Mouse (Mus musculus): ENCODE measurements at regions not wholly inside any gene's neighbourhood (a gene's known extent, or its start where the extent isn't known, plus 50 kb on each side); places are given as distances from the start of the nearest gene placed in this dataset.

DNA sequence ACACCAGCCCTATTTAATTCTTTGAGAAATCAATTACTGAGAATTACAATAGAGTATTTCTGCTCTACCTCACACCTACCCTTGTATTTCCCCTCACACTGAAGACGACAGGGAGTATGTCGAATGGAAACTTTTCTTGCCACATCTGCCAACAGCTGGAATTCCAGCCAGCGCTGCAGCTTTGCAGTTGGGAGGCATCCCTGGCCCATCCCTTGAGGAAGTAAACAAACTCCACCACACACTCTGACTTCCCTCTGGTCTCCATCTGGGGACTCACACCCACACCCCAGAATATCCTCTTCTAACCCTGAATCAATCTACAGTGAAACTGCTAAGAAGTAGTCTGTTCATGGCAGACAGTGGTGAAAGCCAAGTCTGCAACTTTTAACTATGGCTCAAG, 630.9 kb downstream of the Gm826 start:
- 52% methylated on average over 3 of the region's 3 CpGs for WGBS
- Histone ChIP-seq H3K9me3 (replicated peaks) (0 out of 2 replicates have a peak, but pooled peaks cover 3% of the 10 kb centered on the region), H3K36me3 (no peaks in the 10 kb centered on the region), H3K4me3 (no peak overlapping the region), H3K4me2 (no peak overlapping the region), H3K4me1 (replicated peaks) (0 out of 2 replicates have a peak, but pooled peaks cover 4% of the 10 kb centered on the region), H3K27me3 (replicated peaks) (no peaks in the 10 kb centered on the region), H3K27ac (ENCODE audit: poor library complexity, severe bottlenecking) (no peak overlapping the region), H3K9ac (no peak overlapping the region)
- ATAC-seq (ENCODE audit: insufficient number of reproducible peaks, low FRiP score): no peak

DNA sequence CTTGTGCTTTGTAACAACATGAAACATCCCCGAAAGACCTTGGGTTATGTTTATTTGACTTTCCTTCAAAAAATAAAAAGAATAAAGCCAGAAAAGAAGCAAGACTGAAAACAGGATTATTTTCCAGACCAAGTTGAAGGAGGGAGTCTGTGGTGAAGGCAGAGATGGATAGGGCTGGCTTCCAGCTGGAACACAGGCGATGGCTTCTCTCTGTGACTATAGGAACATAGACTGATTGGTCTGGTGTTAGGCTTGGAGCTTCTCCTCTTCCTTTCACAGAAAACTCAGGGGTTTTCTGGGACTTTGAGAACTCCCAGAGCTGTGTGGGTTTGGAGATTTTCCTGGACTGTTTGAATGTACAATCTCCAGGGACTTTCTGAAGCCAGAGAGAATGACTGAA, 625.8 kb downstream of the Gm826 start:
- no peaks in the 10 kb centered on the region for H3K27me3 ChIP-seq (replicated peaks)
- no peak overlapping the region for H3K27ac ChIP-seq (ENCODE audit: poor library complexity, severe bottlenecking)
- WGBS: 70% methylated on average over 2 of the region's 2 CpGs
- 0 out of 2 replicates have a peak, but pooled peaks cover 4% of the 10 kb centered on the region for H3K4me1 ChIP-seq (replicated peaks)
- no peak for ATAC-seq (ENCODE audit: insufficient number of reproducible peaks, low FRiP score)
- no peaks in the 10 kb centered on the region for H3K36me3 ChIP-seq
- no peak overlapping the region for H3K4me2 ChIP-seq
- no peaks in the 10 kb centered on the region for H3K9me3 ChIP-seq (replicated peaks)
- H3K9ac ChIP-seq: no peak overlapping the region
- no peak overlapping the region for H3K4me3 ChIP-seq

DNA sequence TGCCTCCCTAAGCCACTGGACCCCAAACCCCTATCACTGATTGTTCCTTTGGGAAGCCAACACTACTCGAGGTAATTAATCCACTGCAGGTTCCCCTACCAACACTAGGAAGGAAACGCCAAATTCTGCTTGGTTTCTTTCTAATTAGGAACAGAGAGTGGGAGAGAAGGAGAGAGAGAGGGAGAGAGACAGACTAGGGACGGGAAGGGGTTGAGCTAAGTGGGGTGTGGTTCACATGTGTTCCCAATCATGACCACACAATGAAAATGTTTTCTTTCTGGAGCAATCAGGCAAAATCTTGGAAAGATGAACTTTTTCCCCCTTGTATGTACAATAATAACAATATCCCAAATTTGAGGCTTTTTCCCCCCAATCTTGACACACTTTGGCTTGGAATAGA, 619.3 kb downstream of the Gm826 start:
- H3K4me1 ChIP-seq (replicated peaks): no peaks in the 10 kb centered on the region
- no peaks in the 10 kb centered on the region for H3K9me3 ChIP-seq (replicated peaks)
- no peak overlapping the region for H3K4me2 ChIP-seq
- no peak overlapping the region for H3K9ac ChIP-seq
- no peak for ATAC-seq (ENCODE audit: insufficient number of reproducible peaks, low FRiP score)
- H3K4me3 ChIP-seq: no peak overlapping the region
- WGBS: 58% methylated on average over 3 of the region's 3 CpGs
- H3K27me3 ChIP-seq (replicated peaks): no peaks in the 10 kb centered on the region
- no peak overlapping the region for H3K27ac ChIP-seq (ENCODE audit: poor library complexity, severe bottlenecking)
- no peaks in the 10 kb centered on the region for H3K36me3 ChIP-seq

GRCm38 (mm10) chr2:159718738-159719137, 615.2 kb downstream of the Gm826 start:
- Histone ChIP-seq H3K9me3 (replicated peaks) (no peaks in the 10 kb centered on the region), H3K27me3 (replicated peaks) (no peaks in the 10 kb centered on the region), H3K27ac (ENCODE audit: poor library complexity, severe bottlenecking) (no peak overlapping the region), H3K4me1 (replicated peaks) (no peaks in the 10 kb centered on the region), H3K4me3 (no peak overlapping the region), H3K4me2 (no peak overlapping the region), H3K9ac (no peak overlapping the region), H3K36me3 (no peaks in the 10 kb centered on the region)
- 37% methylated on average over 2 of the region's 2 CpGs for WGBS
- ATAC-seq (ENCODE audit: insufficient number of reproducible peaks, low FRiP score): no peak

- WGBS: 48% methylated on average over 7 of the region's 7 CpGs
- H3K9me3 ChIP-seq (replicated peaks): no peaks in the 10 kb centered on the region
- H3K4me1 ChIP-seq (replicated peaks): peaks cover 21% of the 10 kb centered on the region
- H3K4me2 ChIP-seq: no peak overlapping the region
- H3K27ac ChIP-seq (ENCODE audit: poor library complexity, severe bottlenecking): no peak overlapping the region
- no peak for ATAC-seq (ENCODE audit: insufficient number of reproducible peaks, low FRiP score)
- H3K9ac ChIP-seq: no peak overlapping the region
- no peak overlapping the region for H3K4me3 ChIP-seq
- no peaks in the 10 kb centered on the region for H3K27me3 ChIP-seq (replicated peaks)
- no peaks in the 10 kb centered on the region for H3K36me3 ChIP-seq
Observed at GRCm38 (mm10) chr2:159725158-159726076, 608.5 kb downstream of the Gm826 start.

DNA sequence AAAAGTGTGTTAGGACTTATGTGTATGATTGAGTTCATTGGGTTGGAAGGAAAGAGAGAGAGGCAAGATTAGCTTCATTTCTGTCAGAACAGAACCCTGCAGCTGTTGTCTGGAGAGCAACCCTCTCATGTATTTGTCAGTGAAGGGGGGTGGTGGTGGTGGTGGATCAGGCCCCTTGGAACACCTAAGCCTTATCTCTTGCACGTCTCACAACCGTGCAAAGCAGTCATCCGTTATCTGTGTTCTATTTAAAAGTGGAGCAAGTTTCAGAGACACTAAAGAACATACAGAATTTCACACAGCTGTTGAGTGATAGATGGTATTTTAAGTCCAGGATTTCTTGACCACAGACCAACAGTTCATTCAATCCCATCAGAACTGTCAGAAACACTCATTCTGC, 604.7 kb downstream of the Gm826 start:
- H3K4me3 ChIP-seq: no peak overlapping the region
- H3K36me3 ChIP-seq: no peaks in the 10 kb centered on the region
- peaks cover 38% of the 10 kb centered on the region for H3K4me1 ChIP-seq (replicated peaks)
- H3K27me3 ChIP-seq (replicated peaks): no peaks in the 10 kb centered on the region
- no peak overlapping the region for H3K9ac ChIP-seq
- H3K4me2 ChIP-seq: no peak overlapping the region
- H3K27ac ChIP-seq (ENCODE audit: poor library complexity, severe bottlenecking): no peak overlapping the region
- ATAC-seq (ENCODE audit: insufficient number of reproducible peaks, low FRiP score): peak; percentile 55
- H3K9me3 ChIP-seq (replicated peaks): no peaks in the 10 kb centered on the region
- 12% methylated on average over 3 of the region's 3 CpGs for WGBS

GRCm38 (mm10) chr2:159730221-159730620, 603.7 kb downstream of the Gm826 start:
- no peaks in the 10 kb centered on the region for H3K27me3 ChIP-seq (replicated peaks)
- 59% methylated on average over 8 of the region's 8 CpGs for WGBS
- H3K9me3 ChIP-seq (replicated peaks): no peaks in the 10 kb centered on the region
- H3K4me1 ChIP-seq (replicated peaks): peaks cover 38% of the 10 kb centered on the region
- H3K9ac ChIP-seq: no peak overlapping the region
- no peaks in the 10 kb centered on the region for H3K36me3 ChIP-seq
- no peak overlapping the region for H3K27ac ChIP-seq (ENCODE audit: poor library complexity, severe bottlenecking)
- ATAC-seq (ENCODE audit: insufficient number of reproducible peaks, low FRiP score): no peak
- H3K4me3 ChIP-seq: no peak overlapping the region
- no peak overlapping the region for H3K4me2 ChIP-seq

DNA sequence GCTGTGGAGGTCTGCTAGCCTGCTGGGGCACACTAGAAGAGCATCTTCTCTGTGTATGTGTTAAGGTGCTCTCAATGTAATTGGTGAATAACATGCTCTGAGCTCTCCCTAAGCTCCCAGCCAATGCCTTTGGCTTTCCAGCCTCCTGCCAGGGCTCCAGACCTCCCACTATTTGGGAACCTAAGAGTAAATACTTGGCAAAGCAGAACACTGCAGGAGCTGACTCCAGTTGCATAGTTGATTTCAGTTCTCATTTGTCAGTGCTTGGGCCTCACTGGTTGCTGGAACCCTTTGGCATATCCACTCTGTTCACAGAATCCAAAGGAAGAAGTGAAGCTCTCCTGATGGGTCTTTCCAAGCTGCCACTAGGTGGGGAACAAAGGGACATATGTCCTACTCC, 602.7 kb downstream of the Gm826 start:
- Histone ChIP-seq H3K9me3 (replicated peaks) (no peaks in the 10 kb centered on the region), H3K9ac (no peak overlapping the region), H3K36me3 (no peaks in the 10 kb centered on the region), H3K4me1 (replicated peaks) (peaks cover 38% of the 10 kb centered on the region), H3K27ac (ENCODE audit: poor library complexity, severe bottlenecking) (no peak overlapping the region), H3K4me2 (no peak overlapping the region), H3K27me3 (replicated peaks) (no peaks in the 10 kb centered on the region), H3K4me3 (no peak overlapping the region)
- no peak for ATAC-seq (ENCODE audit: insufficient number of reproducible peaks, low FRiP score)

DNA sequence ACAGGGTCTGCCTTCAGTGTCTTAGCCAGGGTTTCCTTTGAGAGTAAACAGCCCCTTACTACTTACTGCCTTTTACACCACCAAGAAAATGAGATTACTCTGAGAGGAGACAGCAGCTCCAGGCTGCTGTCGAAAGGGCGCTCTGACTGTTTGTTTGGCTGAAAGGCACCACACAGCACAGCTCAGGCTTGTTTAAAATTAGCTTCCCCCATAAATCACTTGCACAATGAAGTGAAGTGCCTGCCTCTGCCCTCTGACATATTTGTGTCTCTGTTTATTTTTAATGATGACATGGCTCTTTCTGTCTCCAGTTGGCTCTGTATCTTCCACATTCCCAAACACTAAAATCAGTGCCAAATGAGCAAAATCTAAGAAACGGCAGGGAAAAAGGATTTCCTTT, 601.5 kb downstream of the Gm826 start:
- ATAC-seq (ENCODE audit: insufficient number of reproducible peaks, low FRiP score): no peak
- H3K4me3 ChIP-seq: no peak overlapping the region
- peak overlapping the region; percentile 67 for H3K27ac ChIP-seq (ENCODE audit: poor library complexity, severe bottlenecking)
- H3K4me2 ChIP-seq: no peak overlapping the region
- peaks cover 38% of the 10 kb centered on the region for H3K4me1 ChIP-seq (replicated peaks)
- 20% methylated on average over 3 of the region's 3 CpGs for WGBS
- no peak overlapping the region for H3K9ac ChIP-seq
- no peaks in the 10 kb centered on the region for H3K27me3 ChIP-seq (replicated peaks)
- H3K9me3 ChIP-seq (replicated peaks): no peaks in the 10 kb centered on the region
- H3K36me3 ChIP-seq: no peaks in the 10 kb centered on the region

- no peak for ATAC-seq (ENCODE audit: insufficient number of reproducible peaks, low FRiP score)
- Histone ChIP-seq H3K36me3 (no peaks in the 10 kb centered on the region), H3K4me1 (replicated peaks) (peaks cover 25% of the 10 kb centered on the region), H3K4me2 (no peak overlapping the region), H3K4me3 (no peak overlapping the region), H3K27ac (ENCODE audit: poor library complexity, severe bottlenecking) (no peak overlapping the region), H3K9ac (no peak overlapping the region), H3K9me3 (replicated peaks) (no peaks in the 10 kb centered on the region), H3K27me3 (replicated peaks) (no peaks in the 10 kb centered on the region)
- 73% methylated on average over 5 of the region's 5 CpGs for WGBS
Observed at GRCm38 (mm10) chr2:159734576-159734975, 599.4 kb downstream of the Gm826 start.

GRCm38 (mm10) chr2:159755541-159756011, 578.4 kb downstream of the Gm826 start:
- Histone ChIP-seq H3K9ac (no peak overlapping the region), H3K4me2 (no peak overlapping the region), H3K9me3 (replicated peaks) (no peaks in the 10 kb centered on the region), H3K27ac (ENCODE audit: poor library complexity, severe bottlenecking) (no peak overlapping the region), H3K4me3 (no peak overlapping the region), H3K36me3 (no peaks in the 10 kb centered on the region), H3K4me1 (replicated peaks) (no peaks in the 10 kb centered on the region), H3K27me3 (replicated peaks) (no peaks in the 10 kb centered on the region)
- 69% methylated on average over 7 of the region's 7 CpGs for WGBS
- ATAC-seq (ENCODE audit: insufficient number of reproducible peaks, low FRiP score): no peak

DNA sequence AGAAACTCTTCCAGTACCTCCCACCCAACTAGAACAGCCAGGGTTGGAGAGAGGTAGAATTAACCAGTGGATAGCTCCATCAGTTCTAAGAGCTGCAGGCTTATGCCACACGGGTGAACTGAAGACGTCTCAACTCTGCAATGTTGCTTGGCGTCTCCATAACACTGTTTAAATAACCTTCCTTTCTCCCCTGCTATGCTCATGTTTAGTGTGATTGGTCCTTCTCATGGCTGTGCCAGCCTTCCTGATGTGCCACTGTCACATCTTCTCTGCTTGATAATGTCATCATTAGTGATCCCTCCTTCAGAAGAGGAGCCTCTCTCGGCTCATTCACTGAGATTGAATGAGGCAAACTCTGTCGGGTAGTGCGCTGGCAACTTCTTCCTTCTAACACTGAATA, 573.2 kb downstream of the Gm826 start:
- H3K9me3 ChIP-seq (replicated peaks): no peaks in the 10 kb centered on the region
- H3K36me3 ChIP-seq: no peaks in the 10 kb centered on the region
- H3K4me2 ChIP-seq: no peak overlapping the region
- ATAC-seq (ENCODE audit: insufficient number of reproducible peaks, low FRiP score): no peak
- no peak overlapping the region for H3K9ac ChIP-seq
- no peaks in the 10 kb centered on the region for H3K27me3 ChIP-seq (replicated peaks)
- WGBS: 86% methylated on average over 6 of the region's 6 CpGs
- no peaks in the 10 kb centered on the region for H3K4me1 ChIP-seq (replicated peaks)
- no peak overlapping the region for H3K27ac ChIP-seq (ENCODE audit: poor library complexity, severe bottlenecking)
- H3K4me3 ChIP-seq: no peak overlapping the region

All from heart, embryonic 12.5 days (tissue).